ENCODE assay signal across 10 mouse cellular contexts in the genomic region with DNA sequence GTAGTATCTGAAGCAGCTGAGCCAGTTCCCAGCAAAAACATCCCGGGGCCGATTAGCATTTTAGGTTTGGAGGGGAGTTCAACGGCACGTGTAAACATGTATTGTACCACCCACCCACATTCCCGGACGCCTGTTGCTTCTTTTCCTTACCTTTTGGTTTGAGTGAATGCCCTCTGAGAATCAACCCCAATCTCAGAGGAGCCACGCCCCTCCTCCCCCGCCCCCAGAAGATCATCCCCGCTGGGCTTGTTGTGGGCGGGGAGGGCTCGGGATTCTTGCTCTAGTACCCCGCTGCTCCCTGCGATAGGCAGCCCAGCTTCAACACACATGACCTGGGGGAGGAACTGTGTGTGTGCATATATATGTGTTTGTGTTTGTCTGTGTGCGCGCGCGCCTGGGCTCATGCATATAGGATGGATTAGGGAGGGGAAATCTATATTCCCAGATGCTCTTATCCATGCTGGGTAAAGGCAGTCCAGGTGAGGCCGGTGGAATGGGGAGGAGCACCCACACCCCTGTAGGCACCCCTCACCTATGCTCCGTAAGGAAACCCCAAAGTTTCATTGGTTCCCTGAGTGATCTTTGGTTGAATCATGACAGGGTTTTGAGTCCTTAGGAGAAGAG. TPM values are rescaled to one million over a fixed set of nuclear protein-coding genes. Genes with fewer than 3 reads are reported as not detected.
DNase-seq lines count a peak whose midpoint lies in the region; ATAC-seq and TF ChIP-seq lines count a peak whose summit lies in the region.
"Had no signal": no experiment of that assay in that cellular context is flagged by ENCODE, and none has a peak within 500 bp of the region (broad histone marks: within the 10 kb centered on the region; RNA-seq: fewer than 3 reads in every experiment).

No protein-coding gene starts in this region.

- peak; percentile 63; the same call in 1 of the 2 replicates for TF ChIP-seq EP300 in ES-Bruce4 (IDR thresholded peaks at IDR 0.05; ENCODE audit: insufficient read depth, low read depth, low read length)
- TF ChIP-seq EP300 in liver, embryonic 14.5 days (IDR thresholded peaks at IDR 0.05; ENCODE audit: low read depth), result no peak

- WGBS in heart, embryonic 13.5 days, result 7% methylated on average over 19 of the region's 19 CpGs
- 5% methylated on average over 19 of the region's 19 CpGs for WGBS in forebrain, postnatal 0 days
- WGBS in liver, embryonic 14.5 days (ENCODE audit: insufficient replicate concordance), result 16% methylated on average over 19 of the region's 19 CpGs

- intact Hi-C loops in left cerebral cortex, adult 2 months (cut with DNase I), result loop anchor here (5.0 to 10.0 kb wide), 3 partner anchors 82 to 1067 kb away; no protein-coding TSS in a partner anchor

- TF ChIP-seq CTCF in ES-Bruce4 (IDR thresholded peaks at IDR 0.05; ENCODE audit: low read depth, low read length), result no peak
- TF ChIP-seq CTCF in forebrain, postnatal 0 days (IDR thresholded peaks at IDR 0.05; ENCODE audit: low read depth), result no peak
- TF ChIP-seq CTCF in liver, embryonic 14.5 days (IDR thresholded peaks at IDR 0.05; ENCODE audit: low read depth), result no peak
- no peak for TF ChIP-seq CTCF in left cerebral cortex, adult 2 months (IDR thresholded peaks at IDR 0.05)

- H3K4me3 ChIP-seq in heart, embryonic 13.5 days, result no peak overlapping the region
- peak overlapping the region; percentile 35 for H3K4me3 ChIP-seq in ES-Bruce4 (ENCODE audit: low read depth, low read length)
- H3K4me3 ChIP-seq in forebrain, postnatal 0 days (ENCODE audit: low read depth, low read length), result peak overlapping the region; percentile 26
- H3K4me3 ChIP-seq in liver, embryonic 14.5 days (ENCODE audit: insufficient read depth in 1 of 2, low read depth in 2 of 2, low read length in 2 of 2), result no peak overlapping the region
- no peak overlapping the region; the same call in 1 of the 2 replicates for H3K4me3 ChIP-seq in left cerebral cortex, adult 2 months

- H3K4me2 ChIP-seq in heart, embryonic 13.5 days, result peak overlapping the region; percentile 58
- peak overlapping the region; percentile 54 for H3K4me2 ChIP-seq in forebrain, postnatal 0 days (ENCODE audit: low read depth)
- peak overlapping the region; percentile 34 for H3K4me2 ChIP-seq in liver, embryonic 14.5 days (ENCODE audit: low read depth)

- no peak; the same call in 1 of the 2 replicates for ATAC-seq in heart, embryonic 13.5 days (ENCODE audit: extremely low read depth, insufficient number of reproducible peaks, low FRiP score, low TSS enrichment)
- ATAC-seq in forebrain, postnatal 0 days, result peak; percentile 38
- ATAC-seq in liver, embryonic 14.5 days (ENCODE audit: insufficient read depth), result no peak

- no peaks in the 10 kb centered on the region for H3K9me3 ChIP-seq in heart, embryonic 13.5 days
- no peaks in the 10 kb centered on the region for H3K9me3 ChIP-seq in ES-Bruce4 (replicated peaks; ENCODE audit: control insufficient read depth, insufficient read depth, low read length, poor library complexity, severe bottlenecking)
- H3K9me3 ChIP-seq in forebrain, postnatal 0 days (ENCODE audit: low read length), result no peaks in the 10 kb centered on the region
- no peaks in the 10 kb centered on the region for H3K9me3 ChIP-seq in liver, embryonic 14.5 days (ENCODE audit: control insufficient read depth, low read length)

- H3K27ac ChIP-seq in heart, embryonic 13.5 days (replicated peaks), result no peak overlapping the region
- peak overlapping the region; percentile 73 for H3K27ac ChIP-seq in ES-Bruce4 (ENCODE audit: insufficient read depth, low read length)
- H3K27ac ChIP-seq in forebrain, postnatal 0 days (ENCODE audit: low read depth, low read length), result no peak overlapping the region
- H3K27ac ChIP-seq in liver, embryonic 14.5 days, result no peak overlapping the region
- no peak overlapping the region for H3K27ac ChIP-seq in left cerebral cortex, adult 2 months

- peak overlapping the region; percentile 13; the same call in 1 of the 2 replicates for H3K9ac ChIP-seq in heart, embryonic 13.5 days
- no peak overlapping the region for H3K9ac ChIP-seq in ES-Bruce4 (ENCODE audit: low read depth, poor library complexity, severe bottlenecking)
- H3K9ac ChIP-seq in forebrain, postnatal 0 days, result 0 out of 2 replicates have a peak overlapping the region, but pooled peaks have one; percentile 35
- H3K9ac ChIP-seq in liver, embryonic 14.5 days (replicated peaks), result no peak overlapping the region

- no peaks in the 10 kb centered on the region for H3K36me3 ChIP-seq in heart, embryonic 13.5 days
- no peaks in the 10 kb centered on the region for H3K36me3 ChIP-seq in ES-Bruce4 (ENCODE audit: control insufficient read depth, insufficient read depth, low read length, poor library complexity, severe bottlenecking)
- no peaks in the 10 kb centered on the region for H3K36me3 ChIP-seq in forebrain, postnatal 0 days (ENCODE audit: insufficient read depth)
- no peaks in the 10 kb centered on the region for H3K36me3 ChIP-seq in liver, embryonic 14.5 days (replicated peaks; ENCODE audit: control insufficient read depth, insufficient read depth, low read depth)

- H3K4me1 ChIP-seq in heart, embryonic 13.5 days, result peaks cover 24% of the 10 kb centered on the region
- peaks cover 11% of the 10 kb centered on the region for H3K4me1 ChIP-seq in ES-Bruce4 (ENCODE audit: control insufficient read depth, insufficient read depth, low read length)
- no peaks in the 10 kb centered on the region for H3K4me1 ChIP-seq in forebrain, postnatal 0 days (ENCODE audit: insufficient read depth)
- H3K4me1 ChIP-seq in liver, embryonic 14.5 days (replicated peaks; ENCODE audit: control insufficient read depth in 2 of 2, insufficient read depth in 2 of 2, low read length in 1 of 2), result peaks cover 48 to 51% of the 10 kb centered on the region in 2 experiments

- no peak for TF ChIP-seq POLR2A in ES-Bruce4 (IDR thresholded peaks at IDR 0.05; ENCODE audit: insufficient read depth, low read length)

- DNase-seq in heart, adult 18-20 months, result no peak
- DNase-seq in forebrain, postnatal 0 days, result peak; percentile 13
- no peak for DNase-seq in liver, embryonic 14.5 days (ENCODE audit: low read depth in 3 of 3, low spot score in 3 of 3)
- DNase-seq in left cerebral cortex, adult 18-20 months (ENCODE audit: low spot score in 2 of 2), result no peak
- no peak for DNase-seq in cerebellum, adult 9-10 months
- DNase-seq in left cerebral cortex, adult 2 months (ENCODE audit: extremely low spot score in 1 of 2, low spot score in 2 of 2), result no peak

- H3K27me3 ChIP-seq in heart, embryonic 13.5 days (replicated peaks), result peaks cover 12% of the 10 kb centered on the region
- H3K27me3 ChIP-seq in ES-Bruce4 (ENCODE audit: control insufficient read depth, insufficient read depth, low read length, poor library complexity, severe bottlenecking), result no peaks in the 10 kb centered on the region
- no peaks in the 10 kb centered on the region for H3K27me3 ChIP-seq in forebrain, postnatal 0 days (ENCODE audit: insufficient read depth, low read length)
- no peaks in the 10 kb centered on the region for H3K27me3 ChIP-seq in liver, embryonic 14.5 days (ENCODE audit: control insufficient read depth, insufficient read depth, low read length)

RNA-seq across cellular contexts. Expression of a gene that starts 6.4 kb away (rescaled TPM):
- polyA plus RNA-seq in heart, embryonic 13.5 days (2015; fragmentation: Nextera tagmentation; extraction: Ambion mirVana), result 43.1 and 43.9 TPM in 2 replicates
- total RNA-seq in heart, adult 18-20 months (2021), result 10 to 100 TPM; 48.7 to 59.5 TPM
- 27.7 and 32.8 TPM in 2 replicates for polyA plus RNA-seq in ES-Bruce4 (2011; ENCODE audit: insufficient read depth, insufficient read length, low read depth, missing spikeins)
- 37.7 and 55.6 TPM in 2 replicates for total RNA-seq in forebrain, postnatal 0 days (2014; rRNA removed)
- 42.2 and 47.2 TPM in 2 replicates for polyA plus RNA-seq in forebrain, postnatal 0 days (2015; fragmentation: Nextera tagmentation; extraction: Ambion mirVana)
- 69.3 and 72.1 TPM in 2 replicates for polyA plus RNA-seq in liver, embryonic 14.5 days (2012; rRNA removed)
- polyA plus RNA-seq in liver, embryonic 14.5 days (2014; fragmentation: Nextera tagmentation; extraction: Ambion mirVana), result 67.2 and 76.5 TPM in 2 replicates
- 10 to 100 TPM; 18.5 to 24.9 TPM for total RNA-seq in left cerebral cortex, adult 18-20 months (2021)
- total RNA-seq in left cerebral cortex, adult 2 months (2021), result 10 to 100 TPM; 24.1 to 29.5 TPM

RNA-seq across cellular contexts. Expression of a gene that starts 52.4 kb away (rescaled TPM):
- 0.05 TPM in 1 of 2 replicates, not detected in the other for polyA plus RNA-seq in heart, embryonic 13.5 days (2015; fragmentation: Nextera tagmentation; extraction: Ambion mirVana)
- not detected for total RNA-seq in heart, adult 18-20 months (2021)
- not detected in 2 replicates for polyA plus RNA-seq in ES-Bruce4 (2011; ENCODE audit: insufficient read depth, insufficient read length, low read depth, missing spikeins)
- total RNA-seq in forebrain, postnatal 0 days (2014; rRNA removed), result not detected in 2 replicates
- polyA plus RNA-seq in forebrain, postnatal 0 days (2015; fragmentation: Nextera tagmentation; extraction: Ambion mirVana), result not detected in 2 replicates
- polyA plus RNA-seq in liver, embryonic 14.5 days (2012; rRNA removed), result not detected in 2 replicates
- polyA plus RNA-seq in liver, embryonic 14.5 days (2014; fragmentation: Nextera tagmentation; extraction: Ambion mirVana), result not detected in 2 replicates
- total RNA-seq in left cerebral cortex, adult 18-20 months (2021), result not detected
- total RNA-seq in left cerebral cortex, adult 2 months (2021), result not detected
- total RNA-seq: megakaryocyte progenitor cell, adult 5-6 weeks had no signal
- polyA plus RNA-seq: testis, adult 2 months had no signal

Comparison
In these comparisons a context has a peak if more than half of its experiments do, and no peak if none do; other contexts are left out.
1. H3K4me3 ChIP-seq: peak in ES-Bruce4 (single experiment) and forebrain, postnatal 0 days (single experiment); none in heart, embryonic 13.5 days (single experiment), liver, embryonic 14.5 days (0 of 2) and left cerebral cortex, adult 2 months (single experiment).
2. H3K9ac ChIP-seq: peak in heart, embryonic 13.5 days (single experiment) and forebrain, postnatal 0 days (single experiment); none in ES-Bruce4 (single experiment) and liver, embryonic 14.5 days (single experiment).
3. Peak in every context shown above with its lines, with median percentiles within 50 percentile points of each other: H3K4me2 ChIP-seq.